Mouse (Mus musculus) left cerebral cortex, postnatal 25 days (tissue): ENCODE measurements around the gene C1s1. TPM values are rescaled to one million over a fixed set of nuclear protein-coding genes. Genes with fewer than 3 reads are reported as not detected.
"Not testable (repeated sequence)": the region's sequence is repeated elsewhere in the genome, so short reads cannot be mapped to it uniquely, and the experiment has no call there.

ENCODE experiments used
- DNase-seq, 2 experiments: peaks; one replicate each; pipeline ENCODE4 v3.0.0; 2022; ENCODE audit warnings: low spot score in 2 of 2, mixed read lengths in 1 of 2
- intact Hi-C: fragments of 180-260 bp; cut with DNase I; formaldehyde crosslinking; loops from one replicate; pipeline ENCODE4 v1.15.1; 2025
- total RNA-seq, 2 experiments: library from RNA; stranded (reverse); gene quantifications; 2 replicates each; pipeline ENCODE4 v1.2.3; 2021

The C1s1 gene
- total RNA-seq, result 1 to 10 TPM; 1.4 to 1.5 TPM

- DNase-seq, result peak; percentile 36 to 62
- intact Hi-C loops, result not testable (repeated sequence)
These were observed at the start of gene C1s1 for GRCm38 (mm10) chr6:124542284-124542683. TSS of gene C1s1 (minus strand) at chr6:124542359.

GRCm38 (mm10) chr6:124588771-124589170, 46.6 kb upstream of the C1s1 start:
- intact Hi-C loops, result no loop called here

GRCm38 (mm10) chr6:124586266-124586665, 44.1 kb upstream of the C1s1 start:
- DNase-seq, result no peak
- intact Hi-C loops, result no loop called here

More at GRCm38 (mm10) chr6:124588771-124589170, 46.6 kb upstream of the C1s1 start:
- DNase-seq, result no peak

- no peak for DNase-seq
- intact Hi-C loops, result no loop called here
These were observed 43.6 kb upstream of the C1s1 start for GRCm38 (mm10) chr6:124585761-124586160.

GRCm38 (mm10) chr6:124584935-124585334, 42.8 kb upstream of the C1s1 start:
- intact Hi-C loops, result no loop called here
- no peak for DNase-seq

- DNase-seq, result no peak
- intact Hi-C loops, result no loop called here
These were observed 40.1 kb upstream of the C1s1 start for GRCm38 (mm10) chr6:124582231-124582630.

GRCm38 (mm10) chr6:124580155-124580554, 38.0 kb upstream of the C1s1 start:
- intact Hi-C loops, DNase-seq: not testable (repeated sequence)

GRCm38 (mm10) chr6:124575155-124575678, 33.1 kb upstream of the C1s1 start:
- intact Hi-C loops, DNase-seq: not testable (repeated sequence)

- intact Hi-C loops, result loop anchor here (5.0 kb wide), 1 partner anchor 72 kb away; no protein-coding TSS in a partner anchor
- peak; percentile 68 to 74 for DNase-seq
These were observed 27.9 kb upstream of the C1s1 start, which contains the start of gene C1rb for GRCm38 (mm10) chr6:124570026-124570425. TSS of gene C1rb (plus strand) at chr6:124570294.

- intact Hi-C loops, DNase-seq: not testable (repeated sequence)
These were observed 19.5 kb upstream of the C1s1 start for GRCm38 (mm10) chr6:124561611-124562010.

- intact Hi-C loops, DNase-seq: not testable (repeated sequence)
These were observed 19.0 kb upstream of the C1s1 start for GRCm38 (mm10) chr6:124561156-124561555.

GRCm38 (mm10) chr6:124555956-124556355, 13.8 kb upstream of the C1s1 start:
- intact Hi-C loops, DNase-seq: not testable (repeated sequence)

- no peak for DNase-seq
- intact Hi-C loops, result no loop called here
These were observed 10.6 kb upstream of the C1s1 start for GRCm38 (mm10) chr6:124552766-124553165.

GRCm38 (mm10) chr6:124549023-124549550, 6.9 kb upstream of the C1s1 start:
- DNase-seq, result no peak
- intact Hi-C loops, result no loop called here

- intact Hi-C loops, DNase-seq: not testable (repeated sequence)
These were observed 5.8 kb upstream of the C1s1 start for GRCm38 (mm10) chr6:124547979-124548378.

GRCm38 (mm10) chr6:124545425-124545824, 3.3 kb upstream of the C1s1 start:
- no peak for DNase-seq
- intact Hi-C loops, result loop anchor here (2.0 kb wide), 2 partner anchors 33 to 53 kb away; partner anchors contain the start of genes C1ra and C1rl

- intact Hi-C loops, result loop anchor here (1.0 to 2.0 kb wide), 3 partner anchors 32 to 63 kb away; partner anchors contain the start of genes C1ra and C1rl
- DNase-seq, result peak; percentile 8 to 24
These were observed 2.3 kb upstream of the C1s1 start for GRCm38 (mm10) chr6:124544466-124544865.

GRCm38 (mm10) chr6:124541176-124541575, 983 bp downstream of the C1s1 start:
- intact Hi-C loops, DNase-seq: not testable (repeated sequence)

- DNase-seq, intact Hi-C loops: not testable (repeated sequence)
These were observed 5.9 kb downstream of the C1s1 start for GRCm38 (mm10) chr6:124536125-124536829.

GRCm38 (mm10) chr6:124531077-124531476, 11.1 kb downstream of the C1s1 start:
- intact Hi-C loops, result no loop called here

GRCm38 (mm10) chr6:124527881-124528280, 14.3 kb downstream of the C1s1 start:
- intact Hi-C loops, result no loop called here
- DNase-seq, result no peak

More at GRCm38 (mm10) chr6:124531077-124531476, 11.1 kb downstream of the C1s1 start:
- DNase-seq, result no peak
